Mouse (Mus musculus) intestine, embryonic 16.5 days (tissue): Measurements from ENCODE around the gene Zfp324. TPM values are rescaled to one million over a fixed set of nuclear protein-coding genes. Genes with fewer than 3 reads are reported as not detected.

ENCODE experiments used
- ATAC-seq: fragments of 200-750 bp; cut with Nextera tagmentation; 2 replicates; pipeline ENCODE4 v1.8.0; 2017; ENCODE audit warnings: moderate TSS enrichment, moderate library complexity
- H3K27ac ChIP-seq: fragments of 300-500 bp; sonication (generic); 2 replicates; pipeline ENCODE4 v1.5.1; 2014; ENCODE audit warnings: mild to moderate bottlenecking, low read length
- H3K27me3 ChIP-seq: fragments of 300-500 bp; sonication (generic); replicated peaks from 2 replicates; pipeline ENCODE4 v1.6.1; 2014; ENCODE audit warnings: low read length, control low read depth, mixed read lengths; ENCODE audit not compliant: control insufficient read depth, insufficient read depth
- H3K36me3 ChIP-seq: fragments of 300-500 bp; sonication (generic); 2 replicates; pipeline ENCODE4 v1.6.1; 2014; ENCODE audit warnings: low read length, control low read depth; ENCODE audit not compliant: control insufficient read depth, insufficient read depth
- H3K4me1 ChIP-seq: fragments of 300-500 bp; sonication (generic); 2 replicates; pipeline ENCODE4 v1.6.1; 2014; ENCODE audit warnings: low read length, control low read depth, mixed read lengths; ENCODE audit not compliant: control insufficient read depth, insufficient read depth
- H3K4me2 ChIP-seq: fragments of 300-500 bp; sonication (generic); 2 replicates; pipeline ENCODE4 v1.6.1; 2014; ENCODE audit warnings: low read depth, low read length, control low read depth
- H3K4me3 ChIP-seq: fragments of 300-500 bp; sonication (generic); 2 replicates; pipeline ENCODE4 v1.5.1; 2014; ENCODE audit warnings: mild to moderate bottlenecking, low read length
- H3K9ac ChIP-seq: fragments of 300-500 bp; sonication (generic); 2 replicates; pipeline ENCODE4 v1.6.1; 2014; ENCODE audit warnings: low read depth, low read length
- H3K9me3 ChIP-seq: fragments of 300-500 bp; sonication (generic); 2 replicates; pipeline ENCODE4 v1.6.1; 2016; ENCODE audit warnings: low read length, control low read depth; ENCODE audit not compliant: control insufficient read depth
- WGBS: fragments of 180-500 bp; shearing (Covaris S2); extraction: QIAGEN DNeasy Blood & Tissue Kit; methylation state at CpG from one replicate; pipeline ENCODE4 v1.1.7; 2014; 5-methylcytosine and 5-hydroxymethylcytosine counted together
- polyA plus RNA-seq: library from polyadenylated mRNA; unstranded; fragments of >200 nt; fragmentation: Nextera tagmentation; extraction: Ambion mirVana; gene quantifications from 2 replicates; pipeline ENCODE4 v1.2.1, GENCODE M21; 2015

Zfp324 gene
- polyA plus RNA-seq, 1 experiment from 2014 or later: 7.8 TPM

DNA sequence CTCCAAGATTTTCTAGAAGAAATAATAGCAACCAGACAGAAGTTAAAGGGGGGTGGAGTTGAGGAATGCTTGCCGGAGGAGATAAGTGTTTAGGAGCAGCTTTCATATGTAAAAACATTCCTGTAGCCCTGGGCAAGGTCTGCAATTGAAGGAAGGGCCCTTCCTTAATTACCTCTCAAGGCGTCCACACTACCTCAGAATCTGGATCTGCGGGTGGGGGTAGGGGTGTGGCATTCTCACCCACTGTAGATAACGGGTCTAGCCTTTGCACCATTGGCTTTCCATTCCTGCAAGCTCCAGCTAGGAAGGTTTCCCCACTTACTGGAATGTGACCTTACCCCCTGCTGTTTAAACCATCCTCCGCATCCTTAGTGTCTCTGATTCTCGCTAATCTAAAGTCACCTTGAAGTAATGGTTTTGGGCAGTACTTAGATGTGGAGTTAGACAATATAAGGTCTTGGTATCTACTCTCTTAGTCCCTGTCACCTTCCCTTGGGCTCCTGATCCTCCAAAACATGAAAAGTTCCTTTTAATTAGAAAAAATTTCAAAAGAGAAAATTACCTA, 48.7 kb downstream of the Zfp324 start:
- Histone ChIP-seq H3K4me3 (no peak overlapping the region), H3K4me1 (0 out of 2 replicates have a peak, but pooled peaks cover 8% of the 10 kb centered on the region), H3K9ac (no peak overlapping the region), H3K27ac (no peak overlapping the region), H3K27me3 (no peaks in the 10 kb centered on the region), H3K4me2 (no peak overlapping the region), H3K36me3 (no peaks in the 10 kb centered on the region), H3K9me3 (no peaks in the 10 kb centered on the region)
- 32% methylated on average over 6 of the region's 6 CpGs for WGBS
- ATAC-seq: no peak

DNA sequence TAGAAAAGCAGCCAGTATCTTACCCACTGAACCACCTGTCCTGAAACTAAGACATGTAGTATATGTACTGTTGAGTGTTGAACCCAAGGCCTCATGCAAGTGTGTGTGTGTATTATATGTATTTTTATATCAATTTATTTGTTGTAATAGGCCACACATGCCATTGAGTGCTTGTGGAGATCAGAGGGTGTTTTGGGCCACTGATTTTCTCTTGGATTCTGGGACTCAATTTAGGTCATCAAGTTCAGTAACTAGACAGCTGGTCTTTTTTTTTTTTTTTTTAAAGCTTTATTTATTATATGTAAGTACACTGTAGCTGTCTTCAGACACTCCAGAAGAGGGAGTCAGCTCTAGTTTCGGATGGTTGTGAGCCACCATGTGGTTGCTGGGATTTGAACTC, 49.6 kb downstream of the Zfp324 start:
- H3K9ac ChIP-seq: no peak overlapping the region
- 0 out of 2 replicates have a peak, but pooled peaks cover 7% of the 10 kb centered on the region for H3K4me1 ChIP-seq
- 88% methylated on average over 1 of the region's 1 CpGs for WGBS
- ATAC-seq: no peak
- no peak overlapping the region for H3K27ac ChIP-seq
- no peaks in the 10 kb centered on the region for H3K9me3 ChIP-seq
- H3K27me3 ChIP-seq: no peaks in the 10 kb centered on the region
- no peaks in the 10 kb centered on the region for H3K36me3 ChIP-seq
- no peak overlapping the region for H3K4me2 ChIP-seq
- no peak overlapping the region for H3K4me3 ChIP-seq

DNA sequence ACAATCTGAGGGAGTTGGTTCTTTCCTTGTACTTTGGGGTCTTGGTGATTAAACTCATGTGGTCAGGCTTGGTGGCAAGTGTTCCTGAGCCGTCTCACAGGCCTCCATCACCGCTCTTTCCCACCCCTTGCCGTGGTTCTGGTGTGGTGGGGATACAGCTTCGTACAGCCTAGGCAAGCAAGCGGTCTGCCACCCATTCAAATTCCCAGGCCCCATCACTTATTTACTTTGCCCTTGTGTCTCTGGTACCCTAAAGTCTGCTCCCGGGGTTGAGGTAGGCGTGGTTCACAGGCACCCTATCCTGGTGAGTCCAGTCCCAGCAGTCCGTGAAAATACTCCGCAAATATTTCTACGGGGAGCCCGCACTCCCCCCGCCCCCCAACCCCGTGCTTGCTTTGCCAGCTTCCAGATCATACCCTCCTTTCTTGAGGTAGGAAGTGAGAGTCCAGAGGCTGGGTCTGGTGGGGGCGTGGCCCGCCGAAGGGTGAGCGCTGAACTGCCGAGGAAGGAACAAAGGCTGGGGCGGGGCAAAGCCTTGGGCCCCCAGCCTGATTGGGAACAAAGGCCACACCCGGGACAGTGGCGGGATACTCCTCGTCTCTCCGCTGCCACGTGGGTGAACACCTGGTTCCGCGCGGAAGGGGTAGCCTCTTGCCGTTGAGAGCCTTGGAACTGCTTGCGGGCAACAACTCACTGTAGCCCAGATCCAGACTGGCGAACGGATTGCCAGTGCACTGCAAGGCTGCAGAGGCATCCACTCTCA, 57.3 kb downstream of the Zfp324 start:
- 4% methylated on average over 31 of the region's 31 CpGs for WGBS
- Histone ChIP-seq H3K27ac (peak overlapping the region; percentile 99), H3K36me3 (peaks cover 6% of the 10 kb centered on the region), H3K27me3 (no peaks in the 10 kb centered on the region), H3K4me2 (peak overlapping the region; percentile 92), H3K9ac (peak overlapping the region; percentile 98), H3K4me3 (peak overlapping the region; percentile 93), H3K9me3 (no peaks in the 10 kb centered on the region), H3K4me1 (peaks cover 21% of the 10 kb centered on the region)
- ATAC-seq: peak; percentile 72

Other genes starting within 250 kb of the Zfp324 start
- not detected in 2 replicates for gene Vmn2r56, start 230.8 kb upstream of the Zfp324 start, polyA plus RNA-seq
- 3.4 and 4.0 TPM in 2 replicates for gene Zscan18, start 162.2 kb upstream of the Zfp324 start, polyA plus RNA-seq
- 8.4 and 8.8 TPM in 2 replicates for gene Zfp329, start 147.0 kb upstream of the Zfp324 start, polyA plus RNA-seq
- gene Zfp110, start 131.1 kb upstream of the Zfp324 start, polyA plus RNA-seq: 27.1 and 27.7 TPM in 2 replicates
- gene Zfp128, start 84.7 kb upstream of the Zfp324 start, polyA plus RNA-seq: 2.2 and 2.9 TPM in 2 replicates
- gene Zscan22, start 68.0 kb upstream of the Zfp324 start, polyA plus RNA-seq: 13.3 and 13.5 TPM in 2 replicates
- 904 and 1,023 TPM in 2 replicates for gene Rps5, start 43.5 kb upstream of the Zfp324 start, polyA plus RNA-seq
- gene Rnf225, start 38.4 kb upstream of the Zfp324 start, polyA plus RNA-seq: 0.18 and 0.27 TPM in 2 replicates
- 5.9 and 6.1 TPM in 2 replicates for gene Zfp446, start 12.0 kb downstream of the Zfp324 start, polyA plus RNA-seq
- gene Slc27a5, start 32.4 kb downstream of the Zfp324 start, polyA plus RNA-seq: 0.84 and 0.89 TPM in 2 replicates
- gene Trim28, start 33.3 kb downstream of the Zfp324 start, polyA plus RNA-seq: 116 and 131 TPM in 2 replicates
- 22.2 and 23.2 TPM in 2 replicates for gene Zbtb45, start 44.2 kb downstream of the Zfp324 start, polyA plus RNA-seq
- gene Chmp2a, start 69.0 kb downstream of the Zfp324 start, polyA plus RNA-seq: 199 and 202 TPM in 2 replicates
- gene Ube2m, start 72.4 kb downstream of the Zfp324 start, polyA plus RNA-seq: 19.5 and 25.0 TPM in 2 replicates
- gene Mzf1, start 88.9 kb downstream of the Zfp324 start, polyA plus RNA-seq: 1.4 and 1.8 TPM in 2 replicates
- not detected in 2 replicates for gene Vmn1r85, start 129.3 kb downstream of the Zfp324 start, polyA plus RNA-seq
- not detected in 2 replicates for gene Vmn1r86, start 154.1 kb downstream of the Zfp324 start, polyA plus RNA-seq
- not detected in 2 replicates for gene Vmn1r87, start 174.3 kb downstream of the Zfp324 start, polyA plus RNA-seq
- not detected in 2 replicates for gene Vmn1r88, start 193.7 kb downstream of the Zfp324 start, polyA plus RNA-seq
- not detected in 2 replicates for gene Vmn1r89, start 247.2 kb downstream of the Zfp324 start, polyA plus RNA-seq